Mouse (Mus musculus): Measurements from ENCODE around the gene Jun. TPM values are rescaled to one million over a fixed set of nuclear protein-coding genes. Genes with fewer than 3 reads are reported as not detected.

The Jun gene
- 10 to 100 TPM; 43.7 to 85.1 (median 58.2) TPM for total RNA-seq (2022)

- peak; percentile 100 for DNase-seq (ENCODE audit: low spot score in 2 of 2)
Measured at GRCm38 (mm10) chr4:95052025-95052899, at the start of gene Jun. Gene Jun (minus strand): TSS chr4:95052222.

- DNase-seq (ENCODE audit: low spot score in 2 of 2) = no peak
Measured at GRCm38 (mm10) chr4:95101684-95102083, 49.7 kb upstream of the Jun start.

GRCm38 (mm10) chr4:95100694-95101093 lies 48.7 kb upstream of the Jun start:
- no peak for DNase-seq (ENCODE audit: low spot score in 2 of 2)

GRCm38 (mm10) chr4:95099373-95099772 lies 47.4 kb upstream of the Jun start:
- no peak for DNase-seq (ENCODE audit: low spot score in 2 of 2)

- DNase-seq (ENCODE audit: low spot score in 2 of 2) = no peak
Measured at GRCm38 (mm10) chr4:95098722-95099097, 46.7 kb upstream of the Jun start.

- DNase-seq (ENCODE audit: low spot score in 2 of 2) = no peak
Measured at GRCm38 (mm10) chr4:95097942-95098721, 46.1 kb upstream of the Jun start.

- no peak for DNase-seq (ENCODE audit: low spot score in 2 of 2)
Measured at GRCm38 (mm10) chr4:95096731-95097130, 44.7 kb upstream of the Jun start.

GRCm38 (mm10) chr4:95095911-95096310 lies 43.9 kb upstream of the Jun start:
- no peak for DNase-seq (ENCODE audit: low spot score in 2 of 2)

- no peak for DNase-seq (ENCODE audit: low spot score in 2 of 2)
Measured at GRCm38 (mm10) chr4:95095355-95095754, 43.3 kb upstream of the Jun start.

- DNase-seq (ENCODE audit: low spot score in 2 of 2) = no peak
Measured at GRCm38 (mm10) chr4:95094700-95095113, 42.7 kb upstream of the Jun start.

- DNase-seq (ENCODE audit: low spot score in 2 of 2) = peak in 1 of 2 experiments; percentile 7
Measured at GRCm38 (mm10) chr4:95093615-95094014, 41.6 kb upstream of the Jun start.

- no peak for DNase-seq (ENCODE audit: low spot score in 2 of 2)
Measured at GRCm38 (mm10) chr4:95092516-95092915, 40.5 kb upstream of the Jun start.

GRCm38 (mm10) chr4:95091536-95091935 lies 39.5 kb upstream of the Jun start:
- no peak for DNase-seq (ENCODE audit: low spot score in 2 of 2)

GRCm38 (mm10) chr4:95089968-95090367 lies 37.9 kb upstream of the Jun start:
- no peak for DNase-seq (ENCODE audit: low spot score in 2 of 2)

GRCm38 (mm10) chr4:95089053-95089452 lies 37.0 kb upstream of the Jun start:
- DNase-seq (ENCODE audit: low spot score in 2 of 2) = no peak

- no peak for DNase-seq (ENCODE audit: low spot score in 2 of 2)
Measured at GRCm38 (mm10) chr4:95083957-95084356, 31.9 kb upstream of the Jun start.

GRCm38 (mm10) chr4:95083191-95083729 lies 31.2 kb upstream of the Jun start:
- DNase-seq (ENCODE audit: low spot score in 2 of 2) = no peak

- peak; percentile 29 to 39 for DNase-seq (ENCODE audit: low spot score in 2 of 2)
Measured at GRCm38 (mm10) chr4:95082481-95083088, 30.6 kb upstream of the Jun start.

GRCm38 (mm10) chr4:95081632-95082031 lies 29.6 kb upstream of the Jun start:
- DNase-seq (ENCODE audit: low spot score in 2 of 2) = no peak

- no peak for DNase-seq (ENCODE audit: low spot score in 2 of 2)
Measured at GRCm38 (mm10) chr4:95078625-95079024, 26.6 kb upstream of the Jun start.

GRCm38 (mm10) chr4:95076279-95076678 lies 24.3 kb upstream of the Jun start:
- no peak for DNase-seq (ENCODE audit: low spot score in 2 of 2)

GRCm38 (mm10) chr4:95075591-95076002 lies 23.6 kb upstream of the Jun start:
- DNase-seq (ENCODE audit: low spot score in 2 of 2) = no peak
